Mouse (Mus musculus) gastrocnemius, adult 8-10 months (tissue): ENCODE data around the gene 9130213A22Rik. TPM values are rescaled to one million over a fixed set of nuclear protein-coding genes. Genes with fewer than 3 reads are reported as not detected.

Experiments
- DNase-seq, 2 experiments: peaks; one replicate each; pipeline ENCODE4 v3.0.0; 2022; ENCODE audit warnings: low spot score in 2 of 2
- total RNA-seq, 4 experiments: library from RNA; stranded (reverse); gene quantifications; 2 replicates each; pipeline ENCODE4 v1.2.4; 2022

The 9130213A22Rik gene
- total RNA-seq, 4 experiments from 2014 or later: 0.18 TPM; not detected in 3

DNA sequence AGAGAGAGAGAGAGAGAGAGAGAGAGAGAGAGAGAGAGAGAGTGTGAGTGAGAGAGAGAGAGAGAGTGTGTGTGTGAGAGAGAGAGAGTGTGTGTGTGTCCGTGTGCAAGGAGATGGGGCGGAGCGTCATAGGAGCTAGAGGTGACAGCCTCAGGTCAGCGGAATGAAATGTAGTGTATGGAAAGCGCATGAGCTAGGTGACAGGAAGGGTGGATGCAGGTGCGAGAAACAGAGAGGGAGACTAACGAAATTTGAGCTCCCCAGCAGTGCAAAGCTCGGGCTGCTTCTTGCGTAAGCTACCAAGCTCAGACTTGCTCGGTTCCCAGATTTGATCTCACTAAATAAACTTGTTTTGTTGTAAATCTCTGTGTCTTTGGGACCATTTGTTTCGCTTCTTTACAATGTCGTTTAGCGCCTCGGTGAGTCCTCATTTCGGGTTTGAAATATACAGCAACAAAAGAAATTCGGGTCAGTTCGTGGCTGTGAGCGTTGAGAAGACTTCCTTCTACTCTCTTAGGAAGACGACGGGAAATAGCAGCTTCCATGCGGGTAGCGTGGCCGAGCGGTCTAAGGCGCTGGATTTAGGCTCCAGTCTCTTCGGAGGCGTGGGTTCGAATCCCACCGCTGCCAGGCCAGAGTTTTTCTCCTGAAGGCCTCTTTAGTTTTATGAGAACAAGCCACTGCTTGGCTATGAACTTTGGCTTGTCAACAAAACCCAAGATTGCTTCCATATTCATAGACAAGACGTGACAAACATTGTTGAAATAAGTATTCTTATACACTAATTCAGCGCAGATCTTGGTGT, 1.5 kb upstream of the 9130213A22Rik start:
- peak; percentile 82 to 83 for DNase-seq

DNA sequence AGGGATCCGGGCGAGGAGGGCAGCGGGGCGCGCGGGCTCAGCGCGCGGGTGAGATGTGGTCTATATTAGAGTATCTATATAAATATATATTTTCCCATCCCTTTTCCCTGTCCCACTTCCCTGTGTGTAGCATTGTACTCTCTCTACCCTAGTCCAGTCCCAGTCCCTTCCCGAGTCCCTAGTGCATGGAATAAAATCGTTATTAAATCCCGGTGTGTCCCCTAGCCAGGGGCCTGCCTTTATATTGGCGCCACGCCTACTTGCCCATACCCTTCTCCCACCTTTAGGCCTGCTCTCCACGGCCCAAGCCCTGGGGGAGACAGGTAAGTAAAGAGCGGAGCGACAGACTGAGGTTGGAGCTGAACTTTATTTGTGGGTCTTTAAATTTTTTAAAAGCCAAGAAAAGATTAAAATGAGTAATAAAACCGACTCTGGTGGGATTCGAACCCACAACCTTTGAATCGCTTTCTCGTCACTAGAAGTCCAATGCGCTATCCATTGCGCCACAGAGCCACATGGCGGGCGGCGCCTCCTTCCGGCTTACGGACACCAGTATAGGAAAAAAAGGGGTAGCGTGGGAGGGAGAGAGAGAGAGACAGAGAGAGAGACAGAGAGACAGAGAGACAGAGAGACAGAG, 785 bp upstream of the 9130213A22Rik start:
- peak; percentile 85 to 88 for DNase-seq

DNA sequence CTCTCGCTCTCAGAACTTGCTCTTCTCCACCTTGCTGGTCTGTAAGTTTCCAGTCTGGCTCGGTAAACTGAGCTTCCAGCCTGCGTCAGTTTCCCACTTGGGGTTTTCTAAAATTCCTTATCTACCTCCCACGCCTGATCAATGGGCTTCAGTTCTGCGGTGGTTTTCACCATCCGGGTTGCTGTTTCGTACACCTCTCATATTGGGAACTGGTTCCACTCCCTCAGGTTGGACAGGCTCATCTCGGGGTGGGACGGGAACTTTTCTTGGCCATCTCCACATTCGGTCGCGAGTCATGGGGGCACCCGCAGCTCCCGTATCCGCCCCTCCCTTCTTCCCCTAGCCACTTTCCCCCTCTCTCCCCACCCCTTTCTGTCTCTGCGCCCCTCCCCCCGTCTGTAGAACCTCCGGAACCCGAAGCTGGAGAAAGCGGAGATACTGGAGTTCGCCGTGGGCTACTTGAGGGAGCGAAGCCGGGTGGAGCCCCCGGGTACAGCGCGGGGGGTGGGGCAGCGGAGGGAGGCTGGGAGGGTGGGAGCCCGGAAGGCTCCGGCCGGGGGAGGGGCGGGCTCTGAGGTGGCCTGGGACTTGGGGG, 551 bp downstream of the 9130213A22Rik start:
- no peak for DNase-seq

DNA sequence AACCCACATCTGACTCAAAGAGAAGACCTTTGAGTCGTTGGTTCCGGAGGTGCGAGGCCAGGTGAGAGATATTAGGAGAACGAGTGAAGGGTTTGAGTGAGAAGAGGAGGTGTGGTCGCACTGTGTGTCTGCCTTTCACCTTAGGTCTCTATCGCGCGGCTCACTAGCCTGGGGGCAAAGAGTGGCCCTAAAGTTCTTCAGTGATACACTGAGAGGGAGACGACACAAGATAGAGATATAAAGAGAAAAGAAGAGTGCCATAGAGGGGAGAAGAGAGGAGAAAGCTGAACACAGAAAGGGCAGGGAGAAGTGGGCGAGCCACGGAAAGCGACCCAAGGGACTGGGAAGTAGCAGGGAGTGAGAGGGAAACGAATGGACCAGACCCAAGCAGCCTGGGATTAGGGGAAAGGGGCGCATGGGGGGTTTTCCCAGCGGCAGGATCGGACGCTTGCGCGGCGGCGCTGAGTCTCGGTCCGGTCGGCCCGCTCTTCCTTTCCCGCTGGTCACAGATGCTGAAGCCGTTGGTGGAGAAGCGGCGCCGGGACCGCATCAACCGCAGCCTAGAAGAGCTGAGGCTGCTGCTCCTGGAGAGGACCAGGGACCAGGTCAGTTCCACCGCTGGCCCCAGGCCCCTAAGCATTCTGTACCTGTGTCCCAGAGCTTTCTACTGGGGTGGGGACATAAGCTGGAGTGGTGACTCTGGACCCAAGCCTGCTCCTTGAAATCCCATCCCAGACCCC, 1.2 kb downstream of the 9130213A22Rik start:
- DNase-seq: no peak

DNA sequence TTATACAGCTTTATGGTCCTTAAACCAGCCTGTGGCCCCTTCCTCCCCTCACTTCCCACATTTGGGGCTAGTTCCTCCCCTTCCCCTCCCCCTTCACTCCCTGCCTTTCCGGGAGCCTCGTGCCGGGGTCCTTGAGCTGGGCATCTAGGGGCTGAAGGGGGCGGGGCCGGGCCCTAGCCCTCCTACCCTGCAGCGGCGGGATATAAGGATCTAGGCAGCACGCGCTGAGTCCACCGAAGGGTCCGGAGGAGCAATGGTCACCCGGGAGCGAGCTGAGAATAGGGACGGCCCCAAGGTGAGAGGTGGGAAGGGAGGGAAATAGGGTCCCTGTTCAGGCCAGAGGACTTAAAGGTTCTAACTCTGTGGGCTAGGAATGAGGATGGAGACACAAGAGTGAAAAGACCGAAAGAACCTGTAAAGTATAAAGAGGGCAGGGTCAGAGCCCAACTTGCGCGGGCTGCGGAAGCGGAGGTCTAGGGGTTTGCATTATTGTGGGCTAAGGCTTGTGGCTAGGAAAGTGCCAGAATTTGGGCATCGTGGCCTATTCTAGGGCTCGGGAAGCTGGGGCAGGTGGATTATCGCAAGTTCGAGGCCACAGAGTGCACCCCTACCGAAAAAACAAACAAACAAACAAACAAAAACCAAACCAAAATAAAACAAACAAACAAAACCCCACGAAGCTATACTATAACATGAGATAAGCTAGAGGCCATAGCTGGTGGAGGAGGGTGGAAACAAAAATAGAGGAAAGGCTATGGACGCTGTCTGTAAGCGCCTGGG, 2.0 kb downstream of the 9130213A22Rik start, which contains the start of gene Hes7:
Gene Hes7 (plus strand): TSS at position 184 of the 780 bp plus-strand sequence.
- DNase-seq: no peak

DNA sequence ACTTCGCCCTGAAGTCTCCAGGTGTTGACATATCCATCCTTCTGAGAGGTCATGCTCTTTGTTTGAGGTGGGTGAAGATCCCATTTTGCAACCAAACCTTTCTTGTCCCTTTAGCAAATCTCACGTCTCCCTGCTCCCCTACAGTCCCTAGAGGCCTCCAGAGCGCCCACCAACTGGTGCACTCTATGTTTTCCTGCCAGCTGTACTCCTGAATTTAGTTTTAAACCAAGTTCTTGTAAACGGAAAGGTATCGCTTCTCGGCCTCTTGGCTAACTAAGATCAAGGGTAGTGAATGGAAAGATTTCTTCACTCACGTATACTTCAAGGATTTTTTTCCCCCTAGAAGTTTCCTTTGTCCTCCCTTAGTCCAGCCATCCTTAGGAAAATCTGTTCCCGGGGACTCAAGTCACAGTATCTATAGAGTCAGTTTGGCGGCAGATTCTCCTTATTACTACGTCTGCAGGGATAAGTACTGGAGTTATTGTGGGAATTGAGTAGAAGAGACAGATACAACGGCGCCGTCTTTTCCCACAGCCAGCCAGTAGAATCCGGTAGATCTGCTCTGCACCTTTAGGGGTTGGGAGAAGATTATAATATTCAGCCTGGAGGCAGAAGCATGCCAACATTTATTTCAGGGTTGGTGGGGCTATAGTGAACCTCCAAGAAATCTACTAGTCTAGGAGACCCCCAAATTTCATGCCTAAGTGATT, 2.8 kb downstream of the 9130213A22Rik start:
- DNase-seq: no peak

DNA sequence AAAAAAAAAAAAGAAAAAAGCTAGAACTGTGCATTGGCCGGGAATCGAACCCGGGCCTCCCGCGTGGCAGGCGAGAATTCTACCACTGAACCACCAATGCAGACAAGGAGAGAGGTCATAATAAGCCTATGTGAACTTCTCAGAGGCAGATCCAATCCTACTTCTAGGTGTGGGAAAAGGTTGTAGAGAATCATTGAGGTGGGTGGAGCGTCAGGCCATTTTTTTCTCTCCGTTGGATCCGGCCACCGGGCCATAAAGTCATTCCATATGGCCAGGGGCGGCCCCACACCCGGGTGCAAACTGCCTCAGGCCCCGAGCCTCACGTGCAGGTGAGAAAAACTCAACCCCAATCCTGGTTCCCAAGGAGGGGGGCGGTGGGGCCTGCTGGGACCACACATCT, 3.6 kb downstream of the 9130213A22Rik start:
- DNase-seq: peak; percentile 67 to 77

DNA sequence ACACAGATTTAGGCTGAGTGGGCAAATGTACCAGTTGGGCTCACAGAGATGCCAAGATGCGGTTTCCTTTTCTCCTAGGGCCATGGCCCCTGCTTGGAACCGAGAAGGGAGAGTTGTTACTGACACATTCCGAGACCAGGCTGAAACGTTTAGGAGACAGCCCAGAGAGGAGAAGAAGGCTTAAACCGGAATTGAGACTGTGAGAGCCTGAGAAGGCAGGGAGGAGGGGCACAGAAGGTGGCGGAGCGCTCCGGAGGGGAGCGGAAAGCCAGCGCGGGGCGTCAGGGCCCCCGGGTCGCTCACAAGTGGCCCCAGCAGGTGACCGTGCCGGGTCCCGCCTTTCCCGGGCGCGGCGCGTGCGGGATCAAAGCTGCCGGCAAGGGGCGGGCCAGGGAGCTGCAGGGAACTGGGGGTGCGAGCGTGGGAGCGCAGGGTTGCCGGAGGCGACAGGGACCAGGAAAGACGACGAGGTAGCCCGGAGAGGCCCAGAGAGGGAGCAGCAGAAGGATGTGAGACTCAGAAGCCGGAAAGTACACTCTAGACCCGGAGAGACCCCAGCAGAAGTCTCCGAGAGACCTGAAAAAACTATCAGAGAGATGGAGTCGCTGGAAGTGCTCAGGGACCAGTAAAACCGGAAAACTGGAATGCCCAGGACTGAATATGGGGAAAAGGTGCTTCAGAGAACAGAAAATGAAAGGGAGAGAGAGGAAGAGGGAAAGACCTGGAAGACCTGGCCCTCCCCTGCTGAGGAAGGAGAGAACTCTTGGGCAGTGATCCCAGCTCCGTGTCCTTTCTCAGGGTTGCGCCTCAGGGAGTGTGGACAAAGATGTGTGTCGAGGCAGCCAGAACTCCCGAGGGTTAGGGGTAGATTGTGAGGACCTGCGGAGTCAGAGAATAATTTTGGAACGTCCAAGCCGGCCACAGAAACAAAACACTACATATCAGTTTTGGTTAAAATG, 4.4 kb downstream of the 9130213A22Rik start:
- peak in 1 of 2 experiments; percentile 44 for DNase-seq

DNA sequence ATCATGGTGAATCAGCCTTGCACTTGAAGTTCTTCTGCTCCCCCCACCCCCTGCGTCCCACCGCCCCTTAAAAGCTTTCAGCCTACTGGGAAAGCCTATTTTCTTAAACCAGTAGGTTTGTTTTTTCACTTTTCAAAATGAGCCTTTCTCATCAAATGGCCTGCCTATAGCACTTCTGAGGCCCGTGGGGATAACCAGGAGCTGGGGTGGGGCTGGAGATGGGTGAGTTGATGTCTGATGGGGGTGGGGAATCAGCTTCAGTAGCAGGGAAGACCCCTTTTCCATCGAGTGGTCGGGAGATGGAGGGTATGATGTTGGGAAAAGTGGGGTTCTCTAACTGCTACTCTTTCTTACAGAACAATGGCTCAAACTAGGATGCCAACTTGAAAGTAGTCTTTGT, 5.5 kb downstream of the 9130213A22Rik start:
- DNase-seq: no peak

DNA sequence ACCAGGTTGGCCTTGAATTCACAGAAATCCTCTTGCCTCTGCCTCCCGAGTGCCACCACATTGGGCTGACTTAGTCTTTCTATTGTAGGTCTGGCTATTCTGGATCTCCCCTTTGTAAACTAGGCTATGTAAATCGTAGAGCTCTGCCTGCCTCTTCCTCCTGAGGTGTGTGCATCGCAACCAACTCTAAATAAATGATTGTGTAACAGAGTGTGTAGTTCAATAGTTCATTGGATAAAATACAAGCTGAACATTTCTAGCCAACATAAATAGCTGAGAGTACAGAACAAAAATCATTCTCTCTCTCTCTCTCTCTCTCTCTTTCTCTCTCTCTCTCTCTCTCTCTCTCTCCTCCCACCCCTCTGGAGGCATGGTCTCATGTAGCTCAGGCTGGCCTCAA, 7.8 kb downstream of the 9130213A22Rik start:
- no peak for DNase-seq

DNA sequence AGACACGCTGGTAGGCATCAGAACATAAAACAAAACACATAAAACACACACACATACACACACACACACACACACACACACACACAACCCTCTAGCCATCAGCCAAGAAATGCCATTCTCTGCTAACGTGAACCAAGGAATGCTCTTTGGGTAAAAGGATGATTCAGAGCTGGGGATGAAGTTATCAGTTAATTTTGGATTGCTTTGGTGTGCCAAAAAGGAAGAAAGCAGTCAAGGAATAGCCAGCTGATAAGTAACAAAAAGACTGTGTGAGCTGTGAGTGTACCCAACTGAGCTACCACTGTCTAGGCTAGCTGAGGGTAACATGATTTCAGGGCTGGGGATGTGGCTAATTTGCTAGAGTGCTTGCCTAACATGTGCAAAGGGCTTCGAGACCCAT, 8.4 kb downstream of the 9130213A22Rik start:
- DNase-seq: no peak

DNA sequence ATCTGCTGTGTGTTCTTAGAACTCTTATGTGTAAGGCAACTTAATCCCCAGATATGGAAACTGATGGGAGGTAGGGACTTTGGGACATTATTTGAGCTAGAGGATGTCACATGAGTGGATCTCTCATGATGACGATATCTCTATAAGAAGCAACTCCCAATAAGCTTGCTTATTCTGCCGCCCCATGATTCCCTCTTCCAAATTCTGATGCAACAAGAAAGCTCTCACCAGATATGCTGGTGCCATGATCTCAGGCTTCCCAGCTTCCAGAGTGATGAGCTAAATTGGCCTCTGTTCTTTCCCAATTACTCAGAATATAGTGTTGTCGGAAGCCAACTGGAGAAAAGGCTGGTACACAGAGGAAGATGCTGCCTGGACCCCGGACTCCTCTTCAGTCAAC, 10.5 kb downstream of the 9130213A22Rik start:
- no peak for DNase-seq

DNA sequence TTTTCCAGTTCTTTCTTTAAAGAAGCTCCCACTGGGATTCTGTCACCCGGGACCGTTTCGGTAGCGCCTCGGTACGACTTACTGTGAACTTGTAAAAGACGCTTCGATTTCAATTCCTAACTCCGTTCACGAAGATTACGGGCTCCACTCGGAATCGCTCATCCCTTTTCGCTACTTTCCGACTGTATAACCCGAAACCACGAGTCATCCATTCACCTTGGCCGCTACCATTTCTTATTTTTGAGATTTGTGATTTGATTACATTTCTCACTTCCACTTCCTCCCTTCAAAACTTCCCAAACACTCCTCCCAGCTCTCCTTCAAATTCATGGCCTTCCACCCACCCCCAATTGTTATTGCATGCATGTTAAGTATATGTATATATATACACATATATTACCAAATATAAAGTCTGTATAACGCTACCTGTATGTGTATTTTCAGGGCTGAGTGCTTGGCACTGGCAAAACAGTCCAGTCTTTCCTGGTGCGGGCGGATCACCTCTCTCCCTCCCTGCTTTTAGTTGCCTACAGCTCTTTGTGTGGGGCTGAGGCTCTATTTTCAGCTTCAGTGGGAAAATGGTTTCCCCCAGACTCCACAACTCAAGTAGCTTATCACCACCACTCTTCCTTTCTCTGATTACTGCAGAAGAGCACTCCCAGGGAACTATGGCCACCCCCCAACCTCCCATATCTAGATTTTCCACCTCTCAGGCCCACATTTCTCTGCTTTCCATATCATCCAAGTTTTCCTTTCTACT, 11.2 kb downstream of the 9130213A22Rik start:
- DNase-seq: no peak

DNA sequence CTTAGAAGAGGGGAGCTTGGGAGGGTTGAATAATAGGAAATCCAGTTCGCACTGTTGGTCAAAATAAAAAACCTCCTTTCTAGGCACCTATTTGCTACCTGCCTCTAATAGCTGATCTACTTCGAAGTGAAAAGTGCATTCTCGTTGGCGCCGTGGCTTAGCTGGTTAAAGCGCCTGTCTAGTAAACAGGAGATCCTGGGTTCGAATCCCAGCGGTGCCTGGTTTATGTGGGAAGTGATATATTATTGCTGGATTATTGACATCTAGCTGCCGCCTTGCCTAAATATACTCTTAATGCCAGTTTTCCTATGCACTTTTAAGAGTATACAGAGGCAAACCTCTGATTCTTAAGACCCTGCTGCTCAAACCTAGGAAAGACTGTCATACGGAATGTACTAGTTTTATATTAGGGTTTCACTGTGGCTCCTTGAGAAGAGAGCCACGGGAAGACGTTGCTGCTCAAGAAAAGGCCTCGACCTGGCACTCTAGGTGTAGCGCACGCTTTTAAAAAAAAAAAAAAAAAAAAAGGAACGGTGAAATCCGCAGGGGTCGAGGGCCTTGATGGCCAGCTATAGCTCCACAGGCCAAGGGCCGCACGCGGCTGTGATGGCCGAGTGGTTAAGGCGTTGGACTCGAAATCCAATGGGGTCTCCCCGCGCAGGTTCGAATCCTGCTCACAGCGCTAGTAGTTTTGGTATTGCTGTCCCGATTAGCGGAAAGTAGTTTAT, 11.9 kb downstream of the 9130213A22Rik start:
- DNase-seq: peak; percentile 88 to 92

DNA sequence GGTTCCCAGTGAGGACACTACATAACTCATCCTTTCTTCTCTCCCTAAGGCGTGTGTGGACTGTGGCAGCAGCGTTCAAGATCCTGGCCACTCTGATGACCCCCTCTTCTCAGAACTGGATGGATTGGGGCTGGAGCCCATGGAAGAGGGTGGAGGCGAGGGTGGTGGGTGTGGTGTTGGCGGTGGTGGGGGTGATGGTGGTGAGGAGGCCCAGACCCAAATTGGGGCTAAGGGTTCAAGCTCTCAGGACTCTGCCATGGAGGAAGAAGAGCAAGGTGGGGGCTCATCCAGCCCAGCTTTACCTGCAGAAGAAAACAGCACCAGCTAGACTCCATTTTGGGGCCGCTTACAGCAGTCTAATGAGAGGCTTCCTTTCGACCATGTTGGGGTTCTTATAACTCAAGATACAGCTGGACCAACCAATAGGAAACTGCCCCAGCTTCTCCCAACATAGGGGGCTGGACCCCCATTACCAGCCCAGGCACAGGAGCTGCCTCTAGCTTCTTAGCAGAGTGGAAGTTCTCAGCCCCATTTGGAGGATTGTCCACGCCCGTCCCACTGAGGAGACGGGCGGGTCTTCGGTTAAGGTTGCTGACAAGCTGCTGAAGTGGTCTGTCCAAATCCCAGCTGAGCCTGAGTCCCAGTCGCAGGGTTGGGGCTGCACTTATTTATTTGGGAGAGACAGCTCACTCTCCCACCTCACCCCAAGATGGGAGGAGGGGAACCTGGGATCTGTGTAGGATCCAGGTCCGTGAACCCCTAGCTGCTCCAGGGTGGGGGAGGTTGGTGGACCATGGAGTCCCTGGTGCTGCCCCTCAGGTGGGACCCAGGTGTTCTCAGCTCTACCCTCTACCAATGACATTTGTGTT, 13.1 kb downstream of the 9130213A22Rik start:
- no peak for DNase-seq

DNA sequence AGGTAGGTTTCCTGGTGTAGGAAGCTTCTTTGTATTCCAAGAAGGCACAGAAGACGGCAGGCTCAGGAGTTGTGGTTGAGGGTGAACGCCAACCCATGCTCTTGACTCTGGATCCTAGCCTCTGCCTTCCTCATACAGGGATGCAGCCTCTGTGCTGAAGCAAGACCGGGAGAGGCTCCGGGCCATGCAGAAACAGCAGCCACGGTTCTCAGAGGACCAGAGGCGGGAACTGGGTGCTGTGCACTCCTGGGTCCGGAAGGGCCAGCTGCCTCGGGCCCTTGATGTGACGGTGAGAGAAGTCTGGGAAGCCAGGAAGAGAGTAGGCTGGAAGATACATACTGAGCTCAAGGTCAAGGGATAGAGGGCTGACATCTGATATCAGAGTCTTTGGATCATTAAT, 14.2 kb downstream of the 9130213A22Rik start:
- no peak for DNase-seq

DNA sequence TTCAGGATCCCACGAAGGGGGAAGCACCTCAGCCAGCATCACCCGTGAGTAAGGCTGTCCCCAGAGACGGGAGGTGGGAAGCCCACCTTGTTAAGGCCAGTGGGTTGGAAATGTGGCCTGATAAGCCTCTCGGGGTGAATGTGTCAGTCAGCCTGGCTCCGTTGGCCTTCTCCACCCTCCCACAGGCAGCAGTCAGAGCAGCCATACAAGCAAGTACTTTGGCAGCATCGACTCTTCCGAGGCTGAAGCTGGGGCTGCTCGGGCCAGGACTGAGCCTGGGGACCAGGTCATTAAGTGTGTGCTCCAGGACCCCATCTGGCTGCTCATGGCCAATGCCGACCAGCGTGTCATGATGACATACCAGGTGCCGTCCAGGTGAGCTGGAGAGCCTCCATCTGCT, 14.7 kb downstream of the 9130213A22Rik start:
- no peak for DNase-seq
